Mouse (Mus musculus): ENCODE results near the gene Chaf1a.
"Not testable (repeated sequence)": the region's sequence is repeated elsewhere in the genome, so short reads cannot be mapped to it uniquely, and the experiment has no call there.

Chaf1a gene

GRCm38 (mm10) chr17:56092794-56093193, 52.6 kb downstream of the Chaf1a start:
- DNase-seq = peak in 1 of 2 experiments; percentile 61

DNA sequence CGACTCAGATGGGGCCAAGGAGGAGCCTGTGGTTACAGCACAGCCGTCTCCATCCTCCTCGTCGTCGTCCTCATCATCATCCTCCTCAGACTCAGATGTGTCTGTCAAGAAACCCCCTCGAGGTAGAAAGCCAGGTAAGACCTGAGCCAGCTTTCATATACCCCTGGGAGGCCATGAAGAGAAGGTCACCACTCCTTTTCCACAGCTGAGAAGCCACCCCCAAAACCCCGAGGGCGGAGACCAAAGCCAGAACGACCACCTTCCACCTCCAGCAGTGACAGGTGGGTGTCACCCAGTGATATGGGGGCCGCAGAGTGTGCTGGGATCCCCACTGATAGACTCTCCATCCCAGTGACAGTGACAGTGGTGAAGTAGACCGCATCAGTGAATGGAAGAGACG, 56.6 kb downstream of the Chaf1a start:
- DNase-seq = no peak

DNA sequence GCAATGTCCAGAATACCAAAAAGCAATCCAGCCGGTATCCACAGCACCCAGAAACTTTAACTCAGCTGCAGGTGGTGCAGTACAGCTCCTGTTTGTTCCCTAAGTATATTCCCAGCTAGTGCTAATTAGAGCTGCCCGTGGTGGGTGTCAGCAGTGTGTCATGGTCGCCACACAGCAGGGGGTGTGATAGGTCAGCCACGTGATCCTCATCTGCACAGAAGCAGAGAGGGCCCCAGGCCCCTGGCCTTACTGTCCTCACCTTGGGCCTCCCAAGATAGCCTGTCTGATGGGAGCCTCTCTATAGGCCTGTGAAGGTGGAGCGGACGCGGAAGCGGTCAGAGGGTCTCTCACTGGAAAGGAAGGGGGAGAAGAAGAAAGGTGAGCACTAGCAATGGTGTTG, 57.9 kb downstream of the Chaf1a start:
- no peak for DNase-seq

- DNase-seq = no peak
Observed at GRCm38 (mm10) chr17:56098711-56099572, 58.7 kb downstream of the Chaf1a start.

- no peak for DNase-seq
Observed at GRCm38 (mm10) chr17:56100811-56101210, 60.6 kb downstream of the Chaf1a start.

DNA sequence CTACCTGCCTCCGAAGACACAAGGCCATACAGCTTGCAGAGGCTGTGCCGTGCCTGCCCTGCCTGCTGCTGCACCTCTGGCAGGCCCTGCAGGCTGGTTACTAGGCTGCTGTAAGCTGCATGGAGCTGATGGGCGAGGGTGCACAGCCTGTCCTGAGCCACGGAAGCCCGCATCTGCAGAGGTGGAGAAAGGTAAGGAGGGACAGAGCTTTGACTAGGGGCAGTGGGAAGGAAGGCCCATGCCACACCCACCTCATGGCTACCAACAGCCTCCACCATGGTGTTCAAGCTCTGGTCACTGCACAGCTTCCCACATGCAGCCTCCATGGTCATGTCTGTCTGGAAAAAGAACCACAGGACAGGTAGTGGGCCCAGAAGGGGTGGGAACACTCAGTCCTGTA, 61.9 kb downstream of the Chaf1a start:
- no peak for DNase-seq

GRCm38 (mm10) chr17:56102927-56103326, 62.7 kb downstream of the Chaf1a start:
- no peak for DNase-seq

DNA sequence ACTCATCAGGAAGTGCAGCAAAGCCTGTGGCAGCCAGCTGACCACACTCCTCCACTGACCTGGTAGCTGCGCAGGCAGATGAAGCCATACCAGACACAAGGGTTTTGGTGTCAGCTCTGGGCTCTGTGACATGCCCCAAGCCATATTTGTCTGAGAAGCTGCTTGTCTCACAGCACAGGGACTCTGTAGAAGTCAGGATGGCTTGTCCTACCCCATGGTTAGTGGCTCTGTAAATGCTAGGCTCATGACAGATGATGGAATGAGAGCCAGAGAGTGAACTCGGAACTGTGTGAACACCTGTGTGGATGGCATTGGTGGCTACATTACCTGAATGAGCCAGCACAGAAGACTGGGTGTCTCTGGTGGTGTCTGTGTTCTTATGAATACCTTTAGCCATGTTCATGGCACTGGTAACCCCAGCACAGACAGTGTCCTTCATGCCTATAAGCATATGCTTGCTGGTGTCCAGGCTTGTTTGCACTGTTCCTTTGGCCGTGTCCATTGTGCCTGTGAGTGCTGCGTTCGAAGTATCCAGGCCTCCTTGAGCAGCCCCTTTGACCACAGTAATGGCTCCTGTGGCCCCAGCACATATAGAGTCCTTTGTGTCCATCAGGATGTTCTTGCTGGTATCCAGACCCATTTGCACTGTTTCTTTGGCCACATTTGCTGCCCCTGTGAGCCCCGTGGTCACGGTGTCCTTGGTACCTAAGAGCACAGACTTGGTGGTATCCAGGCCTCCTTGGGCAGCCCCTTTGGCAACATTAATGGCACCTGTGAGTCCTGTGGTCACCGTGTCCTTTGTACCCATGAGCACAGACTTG, 63.4 kb downstream of the Chaf1a start:
- DNase-seq = no peak

DNA sequence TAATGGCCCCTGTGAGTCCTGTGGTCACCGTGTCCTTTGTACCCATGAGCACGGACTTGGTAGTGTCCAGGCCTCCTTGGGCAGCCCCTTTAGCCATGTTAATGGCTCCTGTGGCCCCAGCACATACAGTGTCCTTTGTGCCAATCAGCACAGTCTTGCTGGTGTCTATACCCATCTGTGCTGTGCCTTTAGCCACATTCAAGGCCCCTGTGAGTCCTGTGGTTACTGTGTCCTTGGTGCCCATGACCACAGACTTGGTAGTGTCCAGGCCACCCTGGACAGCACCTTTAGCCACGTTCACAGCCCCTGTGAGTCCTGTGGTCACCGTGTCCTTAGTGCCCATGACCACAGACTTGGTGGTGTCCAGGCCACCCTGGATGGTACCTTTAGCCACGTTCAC, 64.6 kb downstream of the Chaf1a start:
- DNase-seq = not testable (repeated sequence)

DNA sequence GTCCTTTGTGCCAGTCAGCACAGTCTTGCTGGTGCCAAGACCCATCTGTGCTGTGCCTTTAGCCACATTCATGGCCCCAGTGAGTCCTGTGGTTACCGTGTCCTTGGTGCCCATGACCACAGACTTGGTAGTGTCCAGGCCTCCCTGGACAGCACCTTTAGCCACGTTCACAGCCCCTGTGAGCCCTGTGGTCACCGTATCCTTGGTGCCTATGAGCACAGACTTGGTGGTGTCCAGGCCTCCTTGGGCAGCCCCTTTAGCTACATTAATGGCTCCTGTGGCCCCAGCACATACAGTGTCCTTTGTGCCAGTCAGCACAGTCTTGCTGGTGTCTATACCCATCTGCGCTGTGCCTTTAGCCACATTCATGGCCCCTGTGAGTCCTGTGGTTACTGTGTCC, 66.2 kb downstream of the Chaf1a start:
- not testable (repeated sequence) for DNase-seq

DNA sequence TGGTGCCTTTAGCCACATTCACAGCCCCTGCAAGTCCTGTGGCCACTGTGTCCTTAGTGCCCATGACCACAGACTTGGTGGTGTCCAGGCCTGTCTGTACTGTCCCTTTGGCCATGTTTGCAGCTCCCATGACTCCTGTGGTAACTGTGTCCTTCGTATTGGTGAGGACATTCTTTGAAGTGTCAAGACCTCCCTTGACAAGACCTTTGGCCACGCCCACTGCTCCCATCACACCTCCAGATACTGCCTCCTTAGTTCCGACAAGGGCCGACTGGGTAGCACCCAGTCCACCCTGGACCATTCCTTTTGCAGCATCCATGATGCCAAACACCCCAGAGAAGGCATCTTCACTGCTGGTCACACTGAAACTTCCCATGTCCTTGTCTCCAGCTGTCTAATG, 66.7 kb downstream of the Chaf1a start:
- DNase-seq = peak in 1 of 2 experiments; percentile 39

- no peak for DNase-seq
Observed at GRCm38 (mm10) chr17:56107736-56108135, 67.5 kb downstream of the Chaf1a start.

DNA sequence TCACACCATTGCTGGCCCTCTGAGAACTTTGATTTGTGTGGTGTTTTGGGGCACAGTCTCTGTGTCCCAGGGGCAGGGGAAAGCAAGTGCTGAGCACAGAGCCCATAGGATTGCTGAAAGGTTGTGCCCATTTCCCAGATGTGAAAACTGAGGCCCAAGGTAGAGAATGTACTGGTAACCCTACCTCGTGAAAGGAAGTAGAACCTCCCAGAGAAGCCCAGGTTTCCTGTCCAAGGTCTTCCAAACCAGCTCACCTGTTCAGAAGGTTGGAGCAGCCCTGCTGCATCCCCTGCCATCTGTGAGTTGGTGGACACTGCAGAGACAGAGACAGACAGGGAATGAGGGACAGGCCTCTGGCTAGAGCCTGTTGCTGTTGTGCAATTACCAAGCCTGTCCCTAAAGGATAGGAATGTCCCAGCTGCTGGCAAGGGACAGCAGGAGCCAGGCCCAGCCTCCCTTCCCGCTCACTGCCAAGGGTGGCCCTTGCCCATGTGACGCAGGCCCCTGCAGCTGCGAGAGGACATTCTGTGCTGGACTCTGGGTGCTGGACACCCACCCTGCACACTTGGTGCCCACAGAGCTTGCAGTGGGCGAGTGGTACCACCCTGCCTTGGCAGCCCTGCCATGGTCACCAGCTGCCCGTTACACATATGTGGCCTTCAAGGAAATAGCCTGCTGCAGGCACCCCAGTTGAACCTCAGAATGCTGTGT, 68.2 kb downstream of the Chaf1a start:
- DNase-seq = peak in 1 of 2 experiments; percentile 77

- peak in 1 of 2 experiments; percentile 70 for DNase-seq
Observed at GRCm38 (mm10) chr17:56109219-56110051, 69.2 kb downstream of the Chaf1a start, which contains the start of gene Plin4. Gene Plin4, minus strand, starts transcription at chr17:56109803.

DNA sequence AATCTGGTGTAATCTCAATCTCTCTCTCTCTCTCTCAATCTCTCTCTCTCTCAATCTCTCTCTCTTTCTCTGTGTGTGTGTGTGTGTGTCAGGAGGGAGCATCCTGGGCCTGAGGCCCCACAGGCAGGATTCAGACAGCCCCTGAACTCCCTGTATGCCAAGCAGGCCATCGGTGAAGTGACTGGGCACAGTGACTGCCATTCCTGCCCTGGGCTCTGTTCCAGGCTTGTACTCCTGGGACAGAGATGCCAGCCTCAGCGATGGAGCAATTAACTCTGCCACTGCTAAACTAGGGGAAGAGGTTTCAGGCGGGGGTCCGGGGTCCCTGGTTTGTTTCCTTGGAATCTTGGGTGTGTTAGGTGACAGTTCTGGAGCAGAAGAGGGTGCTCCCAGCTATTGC, 70.3 kb downstream of the Chaf1a start:
- peak in 1 of 2 experiments; percentile 51 for DNase-seq

DNA sequence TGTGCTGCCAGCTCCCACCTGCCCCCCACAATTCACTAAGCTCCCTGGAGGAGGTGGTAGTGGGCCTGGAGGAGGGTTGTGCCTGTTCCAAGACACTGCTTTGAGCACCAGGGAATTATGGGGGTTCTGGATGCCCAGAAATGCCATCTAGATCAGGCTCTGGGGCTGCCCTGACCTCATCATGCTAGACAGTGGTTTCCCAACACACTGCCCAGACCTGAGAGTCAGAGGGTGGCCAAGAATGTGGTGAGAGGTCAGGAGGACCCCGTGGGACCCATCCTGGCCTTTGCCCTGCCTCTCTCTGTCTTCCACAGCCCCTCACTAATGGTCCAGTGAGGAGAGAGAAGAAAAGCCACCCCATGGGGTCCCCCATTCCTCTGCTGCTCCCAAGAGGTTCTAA, 70.8 kb downstream of the Chaf1a start:
- peak in 1 of 2 experiments; percentile 42 for DNase-seq

DNA sequence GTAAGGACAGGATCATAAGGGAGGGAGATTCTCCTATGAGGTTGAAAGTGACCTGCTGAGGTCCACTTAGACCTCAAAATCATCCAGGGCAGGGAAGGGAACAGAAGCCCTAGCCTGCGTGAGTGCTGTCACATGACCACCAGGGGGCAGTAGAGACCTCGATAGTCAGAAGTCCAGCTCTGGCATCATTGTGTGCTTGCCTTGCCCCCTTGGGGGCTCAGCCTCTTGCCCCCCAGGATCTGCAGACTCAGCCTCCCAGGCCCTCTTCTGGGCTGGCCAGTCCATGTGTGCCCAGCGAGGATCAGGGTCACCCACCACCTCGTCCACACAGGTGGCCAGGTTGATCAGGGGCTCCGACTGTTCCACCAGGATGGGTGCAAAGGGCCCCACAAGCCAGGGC, 71.6 kb downstream of the Chaf1a start:
- DNase-seq = peak; percentile 72 to 79

GRCm38 (mm10) chr17:56112743-56113142, 72.5 kb downstream of the Chaf1a start:
- DNase-seq = no peak

DNA sequence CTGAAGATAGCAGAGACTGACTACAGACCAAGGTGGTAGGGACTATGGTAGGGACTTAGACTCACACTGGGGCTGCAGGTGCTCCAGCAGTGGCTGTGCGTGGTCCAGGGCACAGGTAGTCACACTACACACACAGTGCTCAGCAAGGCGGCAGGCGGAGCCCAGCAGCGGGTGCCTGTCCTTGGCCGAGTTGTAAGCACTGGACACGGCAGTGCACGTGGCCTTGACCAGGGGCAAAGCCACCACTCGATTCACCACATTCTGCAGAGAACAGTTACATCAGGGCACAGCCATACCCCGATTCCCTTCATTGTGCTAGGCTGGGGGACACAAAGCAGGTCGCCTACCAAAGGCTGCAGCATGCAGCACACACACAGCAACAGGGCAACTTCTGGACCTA, 76.0 kb downstream of the Chaf1a start:
- DNase-seq = no peak

DNA sequence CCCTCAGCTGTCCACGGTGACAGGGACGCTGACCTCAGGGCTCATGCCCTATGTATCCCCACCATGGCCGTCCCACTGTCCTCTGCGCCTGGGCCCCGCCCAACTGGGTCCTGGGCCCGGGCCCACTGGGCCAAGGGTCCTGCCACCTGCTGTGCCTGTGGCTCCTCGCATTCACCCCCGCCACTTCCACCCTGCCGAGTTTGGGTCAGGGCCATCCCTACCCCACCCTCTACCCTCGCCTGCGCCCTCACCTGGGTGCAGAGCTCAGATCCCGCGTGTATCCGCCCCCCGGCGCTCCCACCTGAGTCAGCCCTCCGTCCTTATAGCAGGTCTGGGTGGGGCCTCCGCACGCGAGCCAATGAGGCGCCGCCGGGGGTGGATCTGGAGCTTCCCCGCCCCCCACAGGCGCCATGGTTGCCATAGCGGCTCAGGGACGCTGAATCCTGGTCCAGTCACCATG, 77.0 kb downstream of the Chaf1a start, which contains the start of gene Plin5:
Gene Plin5 (minus strand): TSS at position 346 of the 460 bp plus-strand sequence.
- DNase-seq = peak; percentile 85 to 94

DNA sequence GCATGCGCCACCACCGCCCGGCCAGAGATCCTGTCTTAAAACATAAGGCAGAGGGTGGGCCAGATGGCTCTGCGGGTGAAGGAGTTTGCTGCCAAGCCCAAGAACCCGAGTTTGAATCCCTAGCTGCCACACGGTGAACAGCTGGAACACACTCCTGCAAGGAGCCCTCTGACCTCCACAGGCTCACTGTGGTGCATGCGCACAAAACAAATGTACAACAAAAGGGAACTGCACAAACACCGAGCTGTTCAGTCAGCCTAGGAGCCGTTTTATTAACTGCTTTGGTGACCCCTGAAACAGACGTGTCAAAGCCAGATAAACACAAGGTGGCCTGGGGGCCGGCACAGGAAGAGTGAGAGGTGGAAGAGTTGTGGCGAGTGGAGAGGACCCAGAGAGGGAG, 79.2 kb downstream of the Chaf1a start:
- DNase-seq = no peak
